8 mouse cellular contexts compared by ENCODE assay signal in the genomic region with DNA sequence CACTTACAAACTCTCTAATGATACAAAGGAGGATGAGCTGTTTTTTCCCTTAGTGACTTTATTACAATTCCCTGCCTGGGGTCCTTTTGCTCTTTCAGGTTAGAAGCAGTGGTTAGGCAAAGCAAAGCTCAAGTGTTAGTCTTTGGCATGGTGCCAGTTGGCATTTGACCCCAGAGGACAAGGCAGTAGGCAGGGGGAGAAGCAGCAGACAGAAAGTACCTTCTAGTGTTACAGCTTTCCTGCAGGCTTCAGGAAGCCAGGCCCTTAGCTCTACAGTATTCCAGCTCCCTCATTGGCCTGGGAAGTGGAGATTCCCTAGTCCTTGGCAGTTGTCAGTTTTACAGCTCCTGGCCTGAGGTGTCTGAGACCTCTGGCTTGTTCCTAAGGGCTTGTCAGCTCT. TPM values are rescaled to one million over a fixed set of nuclear protein-coding genes. Genes with fewer than 3 reads are reported as not detected.
DNase-seq lines count a peak whose midpoint lies in the region.
"Had no signal": no experiment of that assay in that cellular context is flagged by ENCODE, and none has a peak within 500 bp of the region (broad histone marks: within the 10 kb centered on the region; RNA-seq: fewer than 3 reads in every experiment).

No protein-coding gene starts in this region.

- H3K27me3 ChIP-seq in heart, embryonic 10.5 days (ENCODE audit: insufficient read depth, poor library complexity, severe bottlenecking), result no peaks in the 10 kb centered on the region
- H3K27me3 ChIP-seq in midbrain, embryonic 10.5 days (ENCODE audit: low read depth, poor library complexity, severe bottlenecking), result no peaks in the 10 kb centered on the region
- H3K27me3 ChIP-seq: liver, embryonic 15.5 days had no signal

- no peaks in the 10 kb centered on the region for H3K36me3 ChIP-seq in heart, embryonic 10.5 days
- H3K36me3 ChIP-seq in midbrain, embryonic 10.5 days, result peaks cover 3% of the 10 kb centered on the region; the same call in 1 of the 2 replicates
- H3K36me3 ChIP-seq: liver, embryonic 15.5 days had no signal

- no peak overlapping the region for H3K4me3 ChIP-seq in heart, embryonic 10.5 days
- H3K4me3 ChIP-seq in midbrain, embryonic 10.5 days, result no peak overlapping the region
- H3K4me3 ChIP-seq: liver, embryonic 15.5 days had no signal

- H3K27ac ChIP-seq in heart, embryonic 10.5 days, result no peak overlapping the region
- no peak overlapping the region for H3K27ac ChIP-seq in midbrain, embryonic 10.5 days (replicated peaks)
- H3K27ac ChIP-seq: liver, embryonic 15.5 days had no signal

- peak; percentile 59 for DNase-seq in testis, postnatal 10 days (ENCODE audit: low spot score)
- no peak for DNase-seq in testis, postnatal 14 days (ENCODE audit: low spot score)
- peak; percentile 74 for DNase-seq in heart, embryonic 10.5 days (ENCODE audit: low spot score)
- peak; percentile 79 for DNase-seq in kidney, postnatal 10 days
- DNase-seq in midbrain, embryonic 10.5 days (ENCODE audit: low spot score), result no peak
- DNase-seq in right cerebral cortex, postnatal 36 days (ENCODE audit: low spot score in 2 of 2), result no peak
- DNase-seq in urinary bladder, postnatal 25 days (ENCODE audit: low spot score), result no peak

- peaks cover 24% of the 10 kb centered on the region for H3K4me1 ChIP-seq in heart, embryonic 10.5 days
- H3K4me1 ChIP-seq in midbrain, embryonic 10.5 days, result peaks cover 8% of the 10 kb centered on the region; the same call in 1 of the 2 replicates

- H3K9me3 ChIP-seq in heart, embryonic 10.5 days, result no peaks in the 10 kb centered on the region
- H3K9me3 ChIP-seq in midbrain, embryonic 10.5 days (replicated peaks), result no peaks in the 10 kb centered on the region
- H3K9me3 ChIP-seq: liver, embryonic 15.5 days had no signal

RNA-seq across cellular contexts. Expression of a gene that starts 15.6 kb away (rescaled TPM):
- 58.3 and 86.8 TPM in 2 replicates for polyA plus RNA-seq in heart, embryonic 10.5 days (2016; fragmentation: Nextera tagmentation; extraction: Ambion mirVana)
- 36.8 and 46.9 TPM in 2 replicates for polyA plus RNA-seq in midbrain, embryonic 10.5 days (2016; fragmentation: Nextera tagmentation; extraction: Ambion mirVana)

Comparison
In these comparisons a context has a peak if more than half of its experiments do, and no peak if none do; other contexts are left out.
1. DNase-seq: peak in testis, postnatal 10 days (single experiment), heart, embryonic 10.5 days (single experiment) and kidney, postnatal 10 days (single experiment); none in testis, postnatal 14 days (single experiment), midbrain, embryonic 10.5 days (single experiment), right cerebral cortex, postnatal 36 days (0 of 2) and urinary bladder, postnatal 25 days (single experiment).